Mouse (Mus musculus): Measurements from ENCODE around the gene Wdr45.

The Wdr45 gene

GRCm38 (mm10) chrX:7763631-7764393 is 49.7 kb downstream of the Wdr45 start:
- no peak for DNase-seq (ENCODE audit: low read depth, low spot score)

GRCm38 (mm10) chrX:7764657-7765280 is 50.6 kb downstream of the Wdr45 start:
- DNase-seq (ENCODE audit: low read depth, low spot score) = no peak

- DNase-seq (ENCODE audit: low read depth, low spot score) = no peak
Observed at GRCm38 (mm10) chrX:7765281-7765670, 51.1 kb downstream of the Wdr45 start.

GRCm38 (mm10) chrX:7765764-7766163 is 51.6 kb downstream of the Wdr45 start:
- no peak for DNase-seq (ENCODE audit: low read depth, low spot score)

GRCm38 (mm10) chrX:7769302-7770017 is 55.3 kb downstream of the Wdr45 start:
- no peak for DNase-seq (ENCODE audit: low read depth, low spot score)

DNA sequence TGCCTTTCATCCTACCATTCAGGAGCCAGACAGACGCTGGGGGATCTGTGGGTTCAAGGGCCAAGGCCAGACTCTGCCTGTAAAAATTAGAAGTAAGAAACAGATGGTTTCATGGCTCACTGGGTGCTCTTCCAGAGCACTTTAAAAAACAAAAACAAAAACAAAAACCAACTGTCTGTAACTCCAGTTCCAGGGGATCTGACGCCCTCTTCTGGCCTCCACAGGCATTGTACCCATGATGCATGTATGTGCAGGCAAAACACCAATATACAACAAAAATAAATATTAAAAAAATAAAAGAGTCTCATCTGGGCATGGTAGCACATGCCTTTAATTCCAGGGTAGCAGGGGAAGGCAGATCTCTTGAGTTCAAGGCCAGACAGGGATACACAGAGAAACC is 58.6 kb downstream of the Wdr45 start:
- DNase-seq (ENCODE audit: low read depth, low spot score) = no peak

DNA sequence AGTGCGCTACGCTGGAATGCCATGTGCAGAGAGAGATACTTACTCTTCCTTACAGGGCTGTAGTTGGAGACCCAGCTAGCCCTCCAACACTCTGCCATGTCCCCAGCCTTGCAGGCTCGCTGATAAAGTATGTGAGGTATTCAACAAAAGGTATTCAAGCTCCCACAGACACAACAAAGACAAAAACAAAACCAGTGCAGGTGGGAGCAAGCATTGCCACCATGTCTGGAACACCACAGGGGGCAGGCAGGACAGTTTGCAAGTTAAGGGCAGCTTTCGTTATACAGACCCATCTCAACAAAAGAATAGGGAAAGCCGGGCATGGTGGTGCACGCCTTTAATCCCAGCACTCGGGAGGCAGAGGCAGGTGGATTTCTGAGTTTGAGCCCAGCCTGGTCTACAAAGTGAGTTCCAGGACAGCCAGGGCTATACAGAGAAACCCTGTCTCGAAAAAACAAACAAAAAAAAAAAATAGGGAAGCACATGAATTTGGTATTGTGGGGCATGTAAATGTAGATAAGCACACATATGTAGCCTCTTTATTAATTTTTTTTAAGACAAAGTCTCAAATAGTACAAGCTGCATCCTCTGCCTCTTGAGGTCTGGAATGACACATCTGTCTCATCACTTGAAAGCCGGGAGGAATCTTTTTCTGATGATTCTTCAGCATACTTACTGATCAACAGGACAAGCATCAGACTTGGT is 61.5 kb downstream of the Wdr45 start:
- DNase-seq (ENCODE audit: low read depth, low spot score) = no peak

GRCm38 (mm10) chrX:7776329-7777082 is 62.4 kb downstream of the Wdr45 start:
- DNase-seq (ENCODE audit: low read depth, low spot score) = no peak

Measured in retina, postnatal 7 days (tissue).